ENCODE assay signal across 15 mouse cellular contexts in genomic region chr4:127843421-127843820, GRCm38 (mm10).
"Had no signal": no experiment of that assay in that cellular context is flagged by ENCODE, and none has a peak within 500 bp of the region (broad histone marks: within the 10 kb centered on the region; RNA-seq: fewer than 3 reads in every experiment).

No protein-coding gene starts in this region.

- DNase-seq: kidney, adult 9 months; kidney, postnatal 36 days; layer of hippocampus, adult 9-11 months; layer of hippocampus, postnatal 36 days; lung, embryonic 14.5 days; lung, postnatal 10 days; lung, postnatal 4 days; midbrain, embryonic 14.5 days; right cerebral cortex, postnatal 25 days; thymus, adult 18-20 months; thymus, postnatal 14 days had no signal

- H3K4me2 ChIP-seq: limb, embryonic 15.5 days; liver, embryonic 12.5 days; lung, embryonic 14.5 days had no signal

- H3K9ac ChIP-seq: limb, embryonic 15.5 days; liver, embryonic 12.5 days; lung, embryonic 14.5 days had no signal

- H3K4me3 ChIP-seq: limb, embryonic 15.5 days; liver, embryonic 12.5 days; midbrain, embryonic 10.5 days had no signal

- H3K36me3 ChIP-seq: limb, embryonic 15.5 days; liver, embryonic 12.5 days; midbrain, embryonic 10.5 days had no signal

- H3K27ac ChIP-seq: kidney, postnatal 0 days; limb, embryonic 15.5 days; liver, embryonic 12.5 days; midbrain, embryonic 10.5 days had no signal

- H3K9me3 ChIP-seq: limb, embryonic 15.5 days; liver, embryonic 12.5 days; midbrain, embryonic 10.5 days had no signal

- H3K27me3 ChIP-seq: limb, embryonic 15.5 days; liver, embryonic 12.5 days had no signal

- ATAC-seq: liver, embryonic 12.5 days had no signal

- H3K4me1 ChIP-seq: limb, embryonic 15.5 days; liver, embryonic 12.5 days had no signal
